Mouse (Mus musculus) heart, postnatal 0 days (tissue): ENCODE data around the gene Cry2.

Experiments used
- CTCF ChIP-seq: IDR thresholded peaks from 2 replicates; pipeline ENCODE4 v1.5.1; 2016; ENCODE audit warnings: antibody characterized with exemption, control low read depth, low read depth
- EP300 ChIP-seq: IDR thresholded peaks from 2 replicates; pipeline ENCODE4 v1.6.1; 2016; ENCODE audit warnings: antibody characterized with exemption, low read depth

DNA sequence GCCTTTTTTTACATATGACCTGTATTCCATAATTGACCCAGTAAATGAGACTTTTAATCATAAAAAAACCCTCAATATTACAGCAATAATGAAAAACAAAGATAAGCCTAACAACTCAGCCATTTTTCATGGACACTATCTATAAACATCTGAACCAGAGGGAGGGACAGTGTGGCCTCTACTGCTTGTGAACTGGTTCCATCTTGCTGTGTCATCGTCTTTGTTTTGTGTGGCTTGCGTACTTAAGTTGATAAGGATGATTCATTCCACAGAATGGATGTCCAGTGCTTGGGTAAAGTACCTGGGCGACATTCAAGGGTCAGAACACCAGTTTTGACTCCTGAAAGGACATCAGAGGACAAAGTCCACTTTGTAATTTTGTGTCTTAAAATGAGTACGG lies 3.5 kb upstream of the Cry2 start:
- TF ChIP-seq CTCF = no peak
- TF ChIP-seq EP300 = no peak
